Mouse (Mus musculus) midbrain, embryonic 13.5 days (tissue): Measurements from ENCODE around the gene Cct8l1. TPM values are rescaled to one million over a fixed set of nuclear protein-coding genes. Genes with fewer than 3 reads are reported as not detected.

Experiments
- ATAC-seq: fragments of 200-750 bp; cut with Nextera tagmentation; 2 replicates; pipeline ENCODE4 v1.8.0; 2017; ENCODE audit warnings: mild to moderate bottlenecking, moderate TSS enrichment, moderate library complexity
- H3K27ac ChIP-seq: fragments of 300-500 bp; sonication (generic); 2 replicates; pipeline ENCODE4 v1.5.1; 2015; ENCODE audit warnings: inconsistent platforms, mild to moderate bottlenecking, moderate library complexity
- H3K27me3 ChIP-seq: fragments of 300-500 bp; sonication (generic); 2 replicates; pipeline ENCODE4 v1.6.1; 2015; ENCODE audit warnings: mild to moderate bottlenecking, inconsistent platforms
- H3K36me3 ChIP-seq: fragments of 300-500 bp; sonication (generic); 2 replicates; pipeline ENCODE4 v1.6.1; 2015; ENCODE audit warnings: mild to moderate bottlenecking, inconsistent platforms
- H3K4me1 ChIP-seq: fragments of 300-500 bp; sonication (generic); replicated peaks from 2 replicates; pipeline ENCODE4 v1.6.1; 2015; ENCODE audit warnings: inconsistent platforms
- H3K4me2 ChIP-seq: fragments of 300-500 bp; sonication (generic); replicated peaks from 2 replicates; pipeline ENCODE4 v1.6.1; 2015; ENCODE audit warnings: moderate library complexity, mild to moderate bottlenecking, inconsistent platforms
- H3K4me3 ChIP-seq: fragments of 300-500 bp; sonication (generic); replicated peaks from 2 replicates; pipeline ENCODE4 v1.5.1; 2015; ENCODE audit warnings: mild to moderate bottlenecking, inconsistent platforms
- H3K9ac ChIP-seq: fragments of 300-500 bp; sonication (generic); replicated peaks from 2 replicates; pipeline ENCODE4 v1.6.1; 2015; ENCODE audit warnings: mild to moderate bottlenecking, inconsistent platforms
- H3K9me3 ChIP-seq: fragments of 300-500 bp; sonication (generic); 2 replicates; pipeline ENCODE4 v1.6.1; 2016; ENCODE audit warnings: mild to moderate bottlenecking, inconsistent platforms
- WGBS: fragments of 180-500 bp; shearing (Covaris S2); methylation state at CpG from one replicate; pipeline ENCODE4 v1.1.7; 2015; 5-methylcytosine and 5-hydroxymethylcytosine counted together
- polyA plus RNA-seq: library from polyadenylated mRNA; unstranded; fragments of >200 nt; fragmentation: Nextera tagmentation; extraction: Ambion mirVana; gene quantifications from 2 replicates; pipeline ENCODE4 v1.2.1, GENCODE M21; 2015

The Cct8l1 gene
- polyA plus RNA-seq, 1 experiment from 2014 or later: 0.11 TPM

DNA sequence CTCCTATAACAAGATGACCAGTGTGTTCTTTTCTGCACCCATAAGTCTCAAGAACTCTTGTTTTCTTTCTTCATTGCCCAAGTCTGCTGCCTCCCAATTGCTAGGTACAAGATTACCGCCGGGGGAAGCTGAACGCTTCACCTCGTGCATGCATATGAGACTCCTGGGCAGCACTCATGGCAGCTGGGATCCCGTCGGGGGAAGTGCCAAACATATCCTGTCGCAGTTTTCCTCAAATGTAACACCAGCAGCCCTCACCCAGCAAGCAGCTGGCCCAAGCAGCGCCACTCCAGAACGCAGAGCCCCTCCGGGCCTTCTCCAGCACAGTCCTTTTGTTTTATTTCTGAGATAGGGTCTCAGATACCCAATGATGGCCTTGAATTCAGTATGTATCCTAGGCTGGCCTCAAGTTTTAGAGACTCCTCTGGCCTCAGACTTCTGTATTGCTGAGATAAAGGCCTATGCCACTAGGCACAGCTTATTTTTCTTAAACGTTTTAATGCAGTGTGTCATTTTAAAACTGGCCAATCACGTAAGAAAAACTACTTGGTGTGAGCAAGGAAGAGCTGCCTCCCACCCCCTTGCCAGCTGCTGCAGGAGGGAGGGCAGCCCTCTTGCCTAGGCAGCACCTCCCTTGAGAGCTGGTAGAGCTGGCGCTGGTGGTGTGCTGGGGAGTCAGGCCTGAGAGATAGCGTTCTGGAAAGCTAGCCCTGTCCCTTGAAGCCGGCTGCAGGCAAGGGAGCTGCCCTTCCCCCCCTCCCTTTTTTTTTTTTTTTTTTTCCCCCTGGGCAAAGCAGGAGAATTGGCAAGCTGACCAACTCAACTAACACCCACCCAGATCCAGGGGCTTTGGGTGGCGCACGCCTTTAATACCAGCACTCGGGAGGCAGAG, 16.6 kb downstream of the Cct8l1 start:
- Histone ChIP-seq H3K27me3 (no peaks in the 10 kb centered on the region), H3K4me2 (no peak overlapping the region), H3K36me3 (no peaks in the 10 kb centered on the region), H3K27ac (no peak overlapping the region), H3K4me3 (no peak overlapping the region), H3K4me1 (peaks cover 5% of the 10 kb centered on the region; the same call in 1 of the 2 replicates), H3K9ac (no peak overlapping the region), H3K9me3 (no peaks in the 10 kb centered on the region)
- WGBS: 59% methylated on average over 18 of the region's 18 CpGs
- no peak for ATAC-seq

DNA sequence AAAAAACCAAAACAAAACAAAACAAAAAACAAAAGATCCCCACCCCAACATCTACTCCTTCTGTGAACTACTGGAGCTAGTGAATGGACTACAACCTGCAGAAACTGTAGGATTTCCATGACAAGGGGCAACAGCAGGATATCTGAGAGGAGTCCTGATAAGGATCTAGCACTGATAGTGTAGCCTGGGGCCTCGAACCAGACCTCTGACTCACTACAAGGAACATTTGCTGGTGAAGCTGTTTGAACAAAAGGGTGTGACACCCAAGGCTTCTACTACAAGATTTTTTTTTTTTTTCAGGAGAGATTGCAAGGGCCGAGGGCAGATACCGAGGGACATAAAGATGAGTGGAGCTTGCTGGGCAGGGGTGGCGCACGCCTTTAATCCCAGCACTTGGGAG, 17.4 kb downstream of the Cct8l1 start:
- H3K4me2 ChIP-seq: no peak overlapping the region
- H3K9me3 ChIP-seq: no peaks in the 10 kb centered on the region
- no peak overlapping the region for H3K4me3 ChIP-seq
- no peaks in the 10 kb centered on the region for H3K36me3 ChIP-seq
- H3K27ac ChIP-seq: no peak overlapping the region
- ATAC-seq: no peak
- peaks cover 5% of the 10 kb centered on the region; the same call in 1 of the 2 replicates for H3K4me1 ChIP-seq
- no peak overlapping the region for H3K9ac ChIP-seq
- no peaks in the 10 kb centered on the region for H3K27me3 ChIP-seq
- 92% methylated on average over 5 of the region's 5 CpGs for WGBS

DNA sequence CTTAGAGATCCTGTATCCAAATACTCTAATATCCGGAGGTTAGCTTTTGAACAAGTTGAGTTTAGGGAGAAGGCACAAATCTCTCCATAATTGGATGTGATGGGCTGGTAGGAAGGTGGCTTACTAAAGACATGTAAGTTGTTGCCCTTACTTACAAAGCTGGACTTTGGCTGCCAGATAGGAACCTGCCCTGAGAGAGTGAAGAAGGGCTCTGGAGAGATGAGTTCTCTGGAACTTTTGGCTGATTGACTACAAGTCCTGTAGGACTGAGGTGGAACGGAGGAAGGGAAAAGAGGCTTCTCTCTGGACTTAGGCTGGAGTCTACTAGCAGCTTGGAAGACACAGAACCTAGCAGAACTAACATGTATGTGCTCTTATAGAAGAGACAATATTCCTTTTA, 19.7 kb downstream of the Cct8l1 start:
- Histone ChIP-seq H3K9ac (no peak overlapping the region), H3K27me3 (no peaks in the 10 kb centered on the region), H3K27ac (no peak overlapping the region), H3K4me3 (no peak overlapping the region), H3K9me3 (no peaks in the 10 kb centered on the region), H3K36me3 (no peaks in the 10 kb centered on the region), H3K4me2 (no peak overlapping the region), H3K4me1 (no peaks in the 10 kb centered on the region)
- 88% methylated on average over 2 of the region's 2 CpGs for WGBS
- ATAC-seq: no peak

DNA sequence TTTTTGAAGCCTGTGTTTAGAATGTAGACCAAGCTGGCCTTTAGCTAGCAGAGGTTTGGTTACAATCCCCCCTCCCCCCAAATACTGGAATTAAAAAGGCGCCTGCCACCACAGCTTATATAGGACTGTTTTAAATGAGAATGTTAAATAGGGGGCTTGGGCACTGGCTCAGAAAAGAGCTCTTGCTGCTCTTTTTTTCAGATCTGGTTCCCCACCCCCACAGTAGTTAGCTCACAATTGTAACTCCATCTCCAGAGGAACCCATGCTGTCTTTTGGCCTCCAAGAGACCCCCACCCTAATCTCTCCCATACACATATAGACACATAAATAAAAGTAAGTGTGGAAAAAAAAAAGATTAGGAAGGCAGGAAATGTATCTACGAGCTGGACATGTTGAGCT, 20.6 kb downstream of the Cct8l1 start:
- Histone ChIP-seq H3K4me1 (no peaks in the 10 kb centered on the region), H3K9me3 (no peaks in the 10 kb centered on the region), H3K4me2 (no peak overlapping the region), H3K36me3 (no peaks in the 10 kb centered on the region), H3K4me3 (no peak overlapping the region), H3K27ac (no peak overlapping the region), H3K27me3 (no peaks in the 10 kb centered on the region), H3K9ac (no peak overlapping the region)
- WGBS: 39% methylated on average over 2 of the region's 2 CpGs
- no peak for ATAC-seq

DNA sequence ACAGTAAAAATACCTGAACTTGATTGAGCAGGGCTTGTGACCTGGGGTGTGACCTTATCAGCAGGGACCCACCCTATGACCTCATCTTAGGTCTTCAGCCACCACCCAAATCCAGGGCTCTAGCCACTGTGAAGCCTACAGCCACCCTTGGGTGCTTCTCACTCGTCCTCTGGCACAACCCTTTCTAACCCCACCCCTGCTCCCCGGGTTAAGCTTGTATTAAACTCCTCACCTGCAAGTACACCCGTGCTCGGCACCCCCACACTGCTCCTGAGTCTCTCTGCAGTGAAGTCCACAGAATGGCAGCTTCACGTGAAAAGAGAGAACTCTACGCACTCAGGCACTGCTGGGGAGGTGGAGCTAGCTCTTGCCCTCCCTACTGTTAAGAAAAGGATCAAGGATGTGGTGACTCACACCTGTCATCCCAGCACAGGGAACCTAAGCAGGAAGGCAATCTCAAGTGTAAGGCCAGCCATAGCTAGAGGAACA, 21.1 kb downstream of the Cct8l1 start:
- no peak overlapping the region for H3K9ac ChIP-seq
- H3K4me2 ChIP-seq: no peak overlapping the region
- no peaks in the 10 kb centered on the region for H3K36me3 ChIP-seq
- no peak overlapping the region for H3K27ac ChIP-seq
- no peaks in the 10 kb centered on the region for H3K27me3 ChIP-seq
- H3K4me3 ChIP-seq: no peak overlapping the region
- no peaks in the 10 kb centered on the region for H3K4me1 ChIP-seq
- H3K9me3 ChIP-seq: no peaks in the 10 kb centered on the region
- WGBS: 48% methylated on average over 6 of the region's 6 CpGs
- no peak for ATAC-seq

DNA sequence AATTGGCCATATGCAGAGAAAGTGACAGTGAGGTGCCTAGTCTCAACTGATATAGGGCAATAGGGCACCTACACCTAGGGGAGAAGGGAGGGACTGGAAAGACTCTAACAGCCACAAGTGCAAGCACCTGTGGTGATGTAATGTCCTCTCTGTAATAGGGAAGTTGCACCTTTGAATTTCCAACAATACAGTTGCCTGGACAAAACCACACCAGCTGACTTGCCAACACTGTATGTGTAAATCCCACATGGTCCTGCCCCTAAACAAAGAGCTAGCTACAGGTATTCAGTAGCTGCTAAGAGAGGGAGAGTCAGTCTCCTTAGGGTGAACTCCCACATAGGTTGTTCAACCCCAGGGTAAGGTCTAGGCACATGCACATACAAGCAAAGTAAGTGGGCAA, 24.5 kb downstream of the Cct8l1 start:
- no peak overlapping the region for H3K27ac ChIP-seq
- H3K4me1 ChIP-seq: no peaks in the 10 kb centered on the region
- no peaks in the 10 kb centered on the region for H3K9me3 ChIP-seq
- no peak overlapping the region for H3K9ac ChIP-seq
- H3K36me3 ChIP-seq: no peaks in the 10 kb centered on the region
- no peak for ATAC-seq
- no peak overlapping the region for H3K4me3 ChIP-seq
- no peak overlapping the region for H3K4me2 ChIP-seq
- H3K27me3 ChIP-seq: no peaks in the 10 kb centered on the region

DNA sequence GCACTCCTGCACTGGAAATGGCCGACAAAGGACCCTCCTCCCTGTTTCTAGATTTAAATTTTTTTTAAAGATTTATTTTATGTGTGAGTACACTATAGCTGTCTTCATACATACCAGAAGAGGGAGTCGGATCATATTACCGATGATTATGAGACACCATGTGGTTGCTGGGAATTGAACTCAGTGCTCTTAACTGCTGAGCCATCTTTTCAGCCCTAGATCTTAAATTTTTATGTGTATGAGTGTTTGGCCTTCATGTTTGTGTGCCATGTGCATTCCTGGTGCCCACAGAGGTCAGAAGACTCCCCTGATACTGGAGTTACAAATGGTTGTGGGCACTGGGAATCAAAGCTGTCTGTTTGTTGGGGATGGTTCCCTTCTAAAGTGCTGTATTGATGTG, 25.1 kb downstream of the Cct8l1 start:
- Histone ChIP-seq H3K4me2 (no peak overlapping the region), H3K36me3 (no peaks in the 10 kb centered on the region), H3K9ac (no peak overlapping the region), H3K4me1 (no peaks in the 10 kb centered on the region), H3K27me3 (no peaks in the 10 kb centered on the region), H3K27ac (no peak overlapping the region), H3K9me3 (no peaks in the 10 kb centered on the region), H3K4me3 (no peak overlapping the region)
- WGBS: 92% methylated on average over 3 of the region's 3 CpGs
- ATAC-seq: no peak

DNA sequence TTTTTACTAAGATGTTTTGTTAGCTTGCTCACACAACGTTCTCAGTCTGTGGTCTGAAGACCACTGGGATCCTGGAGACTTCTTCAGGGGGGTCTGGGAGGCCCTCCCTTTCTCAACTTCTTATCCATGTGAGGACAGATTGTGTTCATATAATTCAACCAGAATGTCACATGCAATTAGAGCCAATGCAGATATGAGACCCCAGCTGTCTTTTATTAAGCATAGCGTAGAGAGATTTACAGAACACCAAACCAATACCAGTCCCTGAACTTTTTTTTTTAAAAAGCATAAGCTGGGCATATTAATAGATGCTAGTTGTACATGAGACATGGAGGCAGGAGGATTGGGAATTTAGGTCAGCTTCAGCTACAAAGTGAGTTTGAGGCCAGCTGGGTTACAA, 25.8 kb downstream of the Cct8l1 start:
- no peak for ATAC-seq
- 74% methylated on average over 2 of the region's 2 CpGs for WGBS
- H3K4me2 ChIP-seq: no peak overlapping the region
- no peak overlapping the region for H3K27ac ChIP-seq
- no peak overlapping the region for H3K4me3 ChIP-seq
- no peaks in the 10 kb centered on the region for H3K27me3 ChIP-seq
- no peaks in the 10 kb centered on the region for H3K4me1 ChIP-seq
- no peak overlapping the region for H3K9ac ChIP-seq
- no peaks in the 10 kb centered on the region for H3K36me3 ChIP-seq
- no peaks in the 10 kb centered on the region for H3K9me3 ChIP-seq

DNA sequence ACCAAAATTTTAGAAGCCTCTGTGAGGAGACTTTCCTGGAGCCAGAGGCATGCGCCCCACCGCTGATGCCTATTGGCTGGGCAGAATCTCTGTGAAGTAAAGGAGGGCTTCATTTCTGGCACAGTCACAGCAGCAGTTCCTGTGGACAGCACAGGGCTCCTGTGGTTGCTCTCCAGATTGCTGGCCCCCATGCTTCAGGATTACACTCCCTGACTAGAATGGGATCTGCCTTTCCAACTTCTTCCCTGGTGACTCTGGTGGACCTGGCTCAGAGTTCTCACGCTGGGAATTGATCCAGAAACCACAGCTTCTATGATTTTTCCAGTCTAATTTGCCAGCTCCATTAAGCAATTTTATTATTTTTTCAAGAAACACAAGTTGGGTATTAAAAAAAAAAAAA, 28.2 kb downstream of the Cct8l1 start:
- WGBS: 86% methylated on average over 3 of the region's 3 CpGs
- H3K9ac ChIP-seq: no peak overlapping the region
- no peaks in the 10 kb centered on the region for H3K9me3 ChIP-seq
- H3K4me2 ChIP-seq: no peak overlapping the region
- no peaks in the 10 kb centered on the region for H3K4me1 ChIP-seq
- H3K27me3 ChIP-seq: no peaks in the 10 kb centered on the region
- no peak for ATAC-seq
- no peak overlapping the region for H3K4me3 ChIP-seq
- no peak overlapping the region for H3K27ac ChIP-seq
- H3K36me3 ChIP-seq: no peaks in the 10 kb centered on the region

DNA sequence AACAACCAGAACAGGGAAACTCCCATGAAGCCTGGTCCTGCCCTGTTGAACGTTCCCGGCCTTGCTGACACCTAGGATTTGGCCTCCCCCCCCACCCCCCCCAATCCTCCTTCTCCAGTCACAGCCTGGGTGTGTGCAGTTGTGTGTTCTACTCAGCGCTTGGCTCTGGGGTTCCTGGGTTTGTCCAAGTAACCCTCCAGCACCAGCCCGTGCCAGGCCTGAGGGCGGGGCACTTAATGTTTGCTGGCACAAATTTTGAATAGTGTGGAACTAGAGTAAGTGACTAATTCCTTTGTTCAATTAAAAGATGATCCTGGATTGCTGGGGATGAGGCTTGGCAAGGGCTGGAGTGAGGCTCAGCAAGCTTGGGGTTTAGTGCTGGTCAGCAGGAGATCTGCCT, 28.7 kb downstream of the Cct8l1 start:
- no peak for ATAC-seq
- WGBS: 90% methylated on average over 5 of the region's 5 CpGs

DNA sequence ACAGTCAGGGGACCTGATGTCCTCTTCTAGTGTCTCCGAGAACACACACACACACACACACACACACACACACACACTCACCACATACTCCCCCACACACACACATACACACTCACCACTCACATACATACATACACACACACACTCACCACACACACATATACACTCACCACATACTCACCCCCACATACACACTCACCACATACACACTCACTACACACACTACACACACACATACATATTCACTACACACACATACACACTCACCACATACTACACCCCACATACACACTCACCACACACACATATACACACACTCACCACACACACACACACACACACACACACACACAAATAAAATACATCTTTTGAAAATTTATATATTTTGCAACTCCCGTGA, 31.0 kb downstream of the Cct8l1 start:
- no peak overlapping the region for H3K4me3 ChIP-seq
- 99% methylated on average over 2 of the region's 2 CpGs for WGBS
- H3K4me1 ChIP-seq: no peaks in the 10 kb centered on the region
- no peaks in the 10 kb centered on the region for H3K9me3 ChIP-seq
- H3K27me3 ChIP-seq: no peaks in the 10 kb centered on the region
- ATAC-seq: no peak
- no peaks in the 10 kb centered on the region for H3K36me3 ChIP-seq
- H3K9ac ChIP-seq: no peak overlapping the region
- no peak overlapping the region for H3K4me2 ChIP-seq
- H3K27ac ChIP-seq: no peak overlapping the region

More for the DNA sequence above, 28.7 kb downstream of the Cct8l1 start:
- Histone ChIP-seq H3K27me3 (no peaks in the 10 kb centered on the region), H3K4me1 (no peaks in the 10 kb centered on the region), H3K27ac (no peak overlapping the region), H3K9ac (no peak overlapping the region), H3K4me2 (no peak overlapping the region), H3K9me3 (no peaks in the 10 kb centered on the region), H3K4me3 (no peak overlapping the region), H3K36me3 (no peaks in the 10 kb centered on the region)

DNA sequence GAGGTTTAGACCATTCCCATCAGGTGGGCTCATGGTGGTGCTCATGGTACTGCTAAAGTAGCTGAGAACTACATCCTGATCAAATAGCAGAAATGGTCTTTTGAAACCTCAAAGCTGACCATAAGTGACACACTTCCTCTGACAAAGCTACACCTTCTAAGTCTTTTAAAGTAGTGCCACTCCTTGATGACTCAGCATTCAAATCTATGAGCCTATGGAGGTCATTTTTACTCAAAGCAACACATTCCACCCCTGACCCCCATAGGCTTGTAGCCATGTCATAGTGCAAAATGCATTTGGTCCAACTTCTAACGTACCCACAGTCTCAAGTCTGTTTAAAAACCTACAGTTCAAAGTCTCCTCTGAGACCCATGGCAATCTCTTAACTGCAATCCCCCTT, 35.0 kb downstream of the Cct8l1 start:
- no peak overlapping the region for H3K9ac ChIP-seq
- WGBS: 82% methylated on average over 1 of the region's 1 CpGs

DNA sequence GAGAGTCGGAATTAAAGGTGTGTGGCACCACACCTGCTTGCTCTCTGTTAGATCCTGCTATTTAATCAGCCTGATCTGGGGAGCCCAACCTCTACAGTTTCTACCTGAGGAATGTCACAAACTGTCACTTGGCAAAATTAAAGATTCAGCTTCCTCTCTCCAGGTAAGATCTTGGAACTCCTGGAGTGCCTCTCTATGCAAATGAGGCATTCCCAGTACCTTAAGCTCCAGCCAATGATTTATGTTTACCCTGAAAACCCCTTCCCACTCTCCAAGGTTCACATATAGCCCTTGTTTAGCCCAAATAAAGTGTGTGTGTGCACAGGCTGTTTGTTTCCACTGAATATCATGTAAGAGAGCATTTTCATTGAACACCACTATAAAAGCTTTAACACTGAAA, 38.3 kb downstream of the Cct8l1 start:
- Histone ChIP-seq H3K4me1 (no peaks in the 10 kb centered on the region), H3K9me3 (no peaks in the 10 kb centered on the region), H3K4me3 (no peak overlapping the region), H3K9ac (no peak overlapping the region), H3K4me2 (no peak overlapping the region), H3K27ac (no peak overlapping the region), H3K27me3 (no peaks in the 10 kb centered on the region), H3K36me3 (no peaks in the 10 kb centered on the region)
- no peak for ATAC-seq
- WGBS: 76% methylated on average over 1 of the region's 1 CpGs

More for the DNA sequence above, 35.0 kb downstream of the Cct8l1 start:
- no peaks in the 10 kb centered on the region for H3K36me3 ChIP-seq
- H3K27ac ChIP-seq: no peak overlapping the region
- no peak overlapping the region for H3K4me3 ChIP-seq
- H3K9me3 ChIP-seq: no peaks in the 10 kb centered on the region
- no peaks in the 10 kb centered on the region for H3K4me1 ChIP-seq
- H3K4me2 ChIP-seq: no peak overlapping the region
- no peak for ATAC-seq
- no peaks in the 10 kb centered on the region for H3K27me3 ChIP-seq
